Mouse (Mus musculus) embryonic facial prominence, embryonic 12.5 days (tissue): ENCODE data around the gene Btaf1. TPM values are rescaled to one million over a fixed set of nuclear protein-coding genes. Genes with fewer than 3 reads are reported as not detected.
A peak's percentile ranks its signal among the peaks of the same experiment; 100 is the strongest.

ENCODE experiments used
- ATAC-seq: fragments of 200-750 bp; cut with Nextera tagmentation; 2 replicates; pipeline ENCODE4 v1.8.0; 2017; ENCODE audit not compliant: insufficient number of reproducible peaks, insufficient read depth, low FRiP score, low TSS enrichment
- H3K27ac ChIP-seq: fragments of 300-500 bp; sonication (generic); 2 replicates; pipeline ENCODE4 v1.5.1; 2016; ENCODE audit warnings: mild to moderate bottlenecking
- H3K27me3 ChIP-seq: fragments of 300-500 bp; sonication (generic); 2 replicates; pipeline ENCODE4 v1.6.1; 2016; ENCODE audit warnings: mild to moderate bottlenecking, moderate library complexity
- H3K36me3 ChIP-seq: fragments of 300-500 bp; sonication (generic); 2 replicates; pipeline ENCODE4 v1.6.1; 2016; ENCODE audit warnings: mild to moderate bottlenecking
- H3K4me1 ChIP-seq: fragments of 300-500 bp; sonication (generic); 2 replicates; pipeline ENCODE4 v1.6.1; 2016
- H3K4me2 ChIP-seq: fragments of 300-500 bp; sonication (generic); replicated peaks from 2 replicates; pipeline ENCODE4 v1.6.1; 2016; ENCODE audit warnings: mild to moderate bottlenecking, moderate library complexity
- H3K4me3 ChIP-seq: fragments of 300-500 bp; sonication (generic); 2 replicates; pipeline ENCODE4 v1.5.1; 2016; ENCODE audit warnings: mild to moderate bottlenecking
- H3K9ac ChIP-seq: fragments of 300-500 bp; sonication (generic); 2 replicates; pipeline ENCODE4 v1.6.1; 2016; ENCODE audit warnings: mild to moderate bottlenecking, moderate library complexity
- H3K9me3 ChIP-seq: fragments of 300-500 bp; sonication (generic); 2 replicates; pipeline ENCODE4 v1.6.1; 2016; ENCODE audit warnings: mild to moderate bottlenecking, moderate library complexity
- WGBS: fragments of 180-500 bp; shearing (Covaris S2); methylation state at CpG from one replicate; pipeline ENCODE4 v1.1.7; 2016; 5-methylcytosine and 5-hydroxymethylcytosine counted together
- polyA plus RNA-seq: library from polyadenylated mRNA; unstranded; fragments of >200 nt; fragmentation: Nextera tagmentation; extraction: Ambion mirVana; gene quantifications from 2 replicates; pipeline ENCODE4 v1.2.1, GENCODE M21; 2016

Btaf1 gene
- 15.4 and 16.0 TPM in 2 replicates for polyA plus RNA-seq

DNA sequence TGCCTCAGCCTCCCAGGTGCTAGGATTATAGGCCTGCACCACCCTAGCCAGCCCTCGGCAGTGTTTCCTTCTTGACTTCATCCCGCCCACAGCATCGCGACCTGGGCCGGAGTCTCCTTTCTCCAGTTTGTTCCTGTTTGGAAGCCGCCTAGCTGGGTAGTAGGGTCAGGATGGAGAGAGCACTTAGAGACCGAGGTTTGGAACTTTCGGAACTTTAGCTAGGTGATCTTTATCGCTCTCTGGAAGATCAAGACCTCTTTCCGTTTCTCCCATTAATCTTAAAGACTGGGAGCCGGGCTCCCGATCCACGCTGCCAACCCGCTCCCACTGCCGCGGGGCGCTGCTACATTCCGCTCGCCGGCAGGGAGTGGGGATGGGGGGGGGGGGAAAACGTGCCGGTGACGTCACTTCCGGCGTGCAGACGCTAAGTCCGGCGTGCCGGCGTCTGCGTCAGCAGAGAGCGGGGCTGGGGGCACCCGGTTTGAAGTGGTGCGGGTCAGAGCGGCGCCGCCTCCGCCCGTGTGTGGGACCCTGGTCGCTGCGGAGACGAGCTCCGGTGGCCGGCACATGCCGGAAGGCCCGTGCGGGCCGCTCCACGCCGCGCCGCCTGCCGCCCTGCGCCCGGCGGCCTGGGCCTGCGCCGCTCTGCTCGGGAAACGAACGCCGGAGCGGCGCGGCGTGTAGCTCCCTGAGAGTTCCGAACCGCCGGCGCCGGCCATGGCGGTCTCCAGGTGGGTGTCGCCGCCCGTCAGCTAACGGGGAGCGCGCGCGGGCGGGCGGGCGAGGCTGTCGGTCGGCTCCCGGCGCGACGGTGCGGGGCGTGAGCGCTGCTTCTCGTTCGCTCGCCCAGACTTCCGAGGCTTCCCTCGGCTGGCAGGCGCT lies at the start of gene Btaf1:
Gene Btaf1, plus strand, starts transcription at position 409 of the 882 bp plus-strand sequence.
- H3K4me2 ChIP-seq = peak within 1 kb of the TSS; percentile 63
- H3K9me3 ChIP-seq = no peaks in the 10 kb centered on the region
- H3K9ac ChIP-seq = peak within 1 kb of the TSS; percentile 93
- peak within 1 kb of the TSS; percentile 90 for H3K4me3 ChIP-seq
- WGBS = under 1% methylated on average over 91 of the region's 98 CpGs
- H3K27ac ChIP-seq = peak within 1 kb of the TSS; percentile 95
- no peaks in the 10 kb centered on the region for H3K36me3 ChIP-seq
- no peaks in the 10 kb centered on the region for H3K27me3 ChIP-seq
- ATAC-seq = peak; percentile 95
- peaks cover 9% of the 10 kb centered on the region; the same call in 1 of the 2 replicates for H3K4me1 ChIP-seq

- Histone ChIP-seq H3K36me3 (peaks cover 84% of the 10 kb centered on the region), H3K9ac (no peak overlapping the region), H3K27me3 (no peaks in the 10 kb centered on the region), H3K4me3 (no peak overlapping the region), H3K9me3 (no peaks in the 10 kb centered on the region), H3K4me2 (no peak overlapping the region), H3K4me1 (no peaks in the 10 kb centered on the region), H3K27ac (no peak overlapping the region)
- no peak for ATAC-seq
Measured at GRCm38 (mm10) chr19:36877329-36877728, 48.5 kb upstream of the Btaf1 start.

- no peak overlapping the region for H3K4me2 ChIP-seq
- no peak for ATAC-seq
- no peaks in the 10 kb centered on the region for H3K9me3 ChIP-seq
- 78% methylated on average over 11 of the region's 11 CpGs for WGBS
- H3K9ac ChIP-seq = no peak overlapping the region
- peaks cover 86% of the 10 kb centered on the region for H3K36me3 ChIP-seq
- no peaks in the 10 kb centered on the region for H3K27me3 ChIP-seq
- no peaks in the 10 kb centered on the region for H3K4me1 ChIP-seq
- H3K4me3 ChIP-seq = no peak overlapping the region
- no peak overlapping the region for H3K27ac ChIP-seq
Measured at GRCm38 (mm10) chr19:36878743-36879495, 47.0 kb upstream of the Btaf1 start.

DNA sequence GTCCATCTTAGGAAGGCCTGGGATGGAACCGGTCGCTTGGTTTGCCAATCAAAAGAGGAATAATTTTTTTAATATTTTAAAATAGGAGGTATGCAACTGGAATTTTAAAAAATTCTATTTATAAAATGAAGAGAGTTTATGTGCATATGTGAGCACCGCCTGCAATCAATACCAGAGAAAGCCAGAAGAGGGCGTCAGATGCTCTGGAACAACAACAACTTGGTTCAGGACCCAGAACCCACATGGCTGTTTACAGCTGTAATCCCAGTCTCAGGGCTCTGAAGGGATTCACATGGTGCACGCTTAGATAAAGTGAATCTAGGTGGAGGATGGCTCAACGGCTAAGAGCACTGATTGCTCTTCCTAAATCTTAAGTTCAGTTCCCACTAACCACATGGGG lies 42.8 kb upstream of the Btaf1 start:
- Histone ChIP-seq H3K4me3 (no peak overlapping the region), H3K4me2 (no peak overlapping the region), H3K9ac (no peak overlapping the region), H3K27ac (no peak overlapping the region), H3K4me1 (no peaks in the 10 kb centered on the region), H3K27me3 (no peaks in the 10 kb centered on the region), H3K9me3 (no peaks in the 10 kb centered on the region), H3K36me3 (peaks cover 84% of the 10 kb centered on the region)
- WGBS = 82% methylated on average over 6 of the region's 6 CpGs
- no peak for ATAC-seq

- Histone ChIP-seq H3K27ac (no peak overlapping the region), H3K9ac (no peak overlapping the region), H3K36me3 (peaks cover 89% of the 10 kb centered on the region), H3K4me2 (no peak overlapping the region), H3K4me3 (no peak overlapping the region), H3K4me1 (no peaks in the 10 kb centered on the region), H3K27me3 (no peaks in the 10 kb centered on the region), H3K9me3 (no peaks in the 10 kb centered on the region)
- WGBS = 86% methylated on average over 2 of the region's 2 CpGs
- no peak for ATAC-seq
Measured at GRCm38 (mm10) chr19:36886316-36886715, 39.6 kb upstream of the Btaf1 start.

DNA sequence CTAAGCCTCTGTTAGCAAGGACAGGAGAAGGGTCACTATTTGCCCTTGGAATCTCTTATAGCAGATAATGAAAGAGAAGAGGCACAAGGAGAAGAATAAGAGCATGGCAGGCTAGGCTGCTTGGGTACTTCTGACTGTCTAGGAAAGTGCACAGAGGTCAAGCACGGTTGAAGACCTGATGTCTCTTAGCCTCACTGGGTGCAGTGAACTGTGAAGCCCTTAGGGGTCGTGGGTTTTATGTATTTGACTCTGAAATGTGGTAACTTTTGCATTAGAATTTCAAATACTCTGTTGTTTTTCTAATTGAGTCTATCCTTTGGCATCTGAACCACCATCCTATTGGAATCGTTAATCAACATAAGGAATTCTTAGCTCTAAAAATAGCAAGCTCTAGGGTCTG lies 38.2 kb upstream of the Btaf1 start:
- no peak overlapping the region for H3K9ac ChIP-seq
- ATAC-seq = no peak
- 77% methylated on average over 3 of the region's 3 CpGs for WGBS
- H3K4me3 ChIP-seq = no peak overlapping the region
- H3K4me1 ChIP-seq = no peaks in the 10 kb centered on the region
- H3K4me2 ChIP-seq = no peak overlapping the region
- H3K27me3 ChIP-seq = no peaks in the 10 kb centered on the region
- no peaks in the 10 kb centered on the region for H3K9me3 ChIP-seq
- H3K36me3 ChIP-seq = peaks cover 86% of the 10 kb centered on the region
- no peak overlapping the region for H3K27ac ChIP-seq

DNA sequence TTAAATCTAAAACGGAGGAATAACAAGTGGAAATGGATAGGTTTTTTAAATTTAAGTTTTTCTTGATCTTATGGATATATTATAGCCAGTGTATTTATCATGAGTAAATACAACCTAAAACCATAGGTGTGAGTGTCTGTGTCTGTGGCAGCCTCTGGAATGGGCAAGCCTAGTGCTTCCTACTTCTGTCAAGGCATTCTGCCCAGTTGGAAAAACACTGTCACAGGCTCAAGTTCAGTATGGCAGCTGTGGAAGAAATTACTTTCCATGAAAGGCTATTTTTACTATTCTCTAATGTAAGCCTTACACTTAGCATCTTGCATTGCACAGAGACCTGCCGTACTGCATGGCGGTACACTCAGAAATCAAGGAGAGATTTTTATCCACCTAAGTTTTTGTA lies 34.1 kb upstream of the Btaf1 start:
- WGBS = 91% methylated on average over 3 of the region's 3 CpGs
- ATAC-seq = no peak

GRCm38 (mm10) chr19:36896791-36897569 lies 28.9 kb upstream of the Btaf1 start:
- Histone ChIP-seq H3K4me3 (no peak overlapping the region), H3K9me3 (no peaks in the 10 kb centered on the region), H3K4me2 (no peak overlapping the region), H3K27ac (peak overlapping the region; percentile 46; the same call in 1 of the 2 replicates), H3K4me1 (no peaks in the 10 kb centered on the region), H3K27me3 (no peaks in the 10 kb centered on the region), H3K36me3 (peaks cover 19% of the 10 kb centered on the region), H3K9ac (no peak overlapping the region)
- ATAC-seq = peak; percentile 50; the same call in 1 of the 2 replicates
- WGBS = 18% methylated on average over 10 of the region's 10 CpGs

More for the DNA sequence above, 34.1 kb upstream of the Btaf1 start:
- Histone ChIP-seq H3K4me3 (no peak overlapping the region), H3K27me3 (no peaks in the 10 kb centered on the region), H3K9me3 (no peaks in the 10 kb centered on the region), H3K27ac (no peak overlapping the region), H3K9ac (no peak overlapping the region), H3K4me2 (no peak overlapping the region), H3K4me1 (no peaks in the 10 kb centered on the region), H3K36me3 (peaks cover 65% of the 10 kb centered on the region)

DNA sequence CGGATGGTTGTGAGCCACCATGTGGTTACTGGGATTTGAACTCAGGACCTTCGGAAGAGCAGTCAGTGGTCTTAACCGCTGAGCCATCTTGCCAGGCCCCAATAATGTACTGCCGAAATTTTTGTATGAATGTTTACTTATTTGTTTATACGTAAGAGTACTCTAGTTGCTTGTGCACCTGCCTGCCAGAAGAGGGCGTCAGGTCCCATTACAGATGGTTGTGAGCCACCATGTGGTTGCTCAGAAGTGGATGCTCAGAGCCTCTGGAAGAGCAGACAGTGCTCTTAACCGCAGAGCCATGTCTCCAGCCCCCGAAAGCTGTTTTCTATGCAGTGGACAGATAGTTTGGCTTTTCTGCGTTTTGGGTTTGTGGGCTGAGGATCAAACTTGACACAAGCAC lies 28.1 kb upstream of the Btaf1 start:
- WGBS = 43% methylated on average over 9 of the region's 9 CpGs
- no peak overlapping the region for H3K9ac ChIP-seq
- H3K4me1 ChIP-seq = no peaks in the 10 kb centered on the region
- no peaks in the 10 kb centered on the region for H3K27me3 ChIP-seq
- peaks cover 15% of the 10 kb centered on the region for H3K36me3 ChIP-seq
- H3K9me3 ChIP-seq = no peaks in the 10 kb centered on the region
- H3K4me2 ChIP-seq = no peak overlapping the region
- no peak overlapping the region for H3K27ac ChIP-seq
- ATAC-seq = no peak
- H3K4me3 ChIP-seq = no peak overlapping the region

DNA sequence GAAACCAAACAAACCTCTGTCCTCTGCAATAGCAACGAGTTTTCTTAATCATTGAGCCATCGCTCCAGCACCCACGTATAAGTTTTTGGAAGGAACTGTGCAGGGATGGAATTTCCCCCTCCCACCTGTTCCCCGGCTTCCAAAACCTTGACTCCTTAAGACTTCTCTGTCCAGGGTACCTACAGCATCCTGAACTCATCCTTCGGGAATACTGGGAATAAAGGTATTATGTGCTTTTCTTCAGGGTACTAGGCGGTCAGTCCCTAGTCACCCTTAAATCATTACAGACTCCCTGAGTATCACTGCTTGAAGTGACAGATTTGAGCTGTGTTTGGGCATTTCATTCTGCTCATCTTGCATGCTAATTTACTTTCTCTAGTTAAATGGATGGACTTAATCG lies 22.5 kb upstream of the Btaf1 start:
- Histone ChIP-seq H3K27ac (no peak overlapping the region), H3K9me3 (no peaks in the 10 kb centered on the region), H3K27me3 (no peaks in the 10 kb centered on the region), H3K4me1 (no peaks in the 10 kb centered on the region), H3K9ac (no peak overlapping the region), H3K4me2 (peak overlapping the region; percentile 85; the same call in 1 of the 2 replicates), H3K36me3 (no peaks in the 10 kb centered on the region), H3K4me3 (peak overlapping the region; percentile 52; the same call in 1 of the 2 replicates)
- no peak for ATAC-seq
- WGBS = 33% methylated on average over 7 of the region's 7 CpGs

- peak overlapping the region; percentile 66 for H3K9ac ChIP-seq
- 2% methylated on average over 41 of the region's 41 CpGs for WGBS
- peak overlapping the region; percentile 85 for H3K4me2 ChIP-seq
- peak overlapping the region; percentile 52 for H3K4me3 ChIP-seq
- peak overlapping the region; percentile 54 for H3K27ac ChIP-seq
- no peaks in the 10 kb centered on the region for H3K9me3 ChIP-seq
- no peaks in the 10 kb centered on the region for H3K27me3 ChIP-seq
- peak; percentile 87 for ATAC-seq
- no peaks in the 10 kb centered on the region for H3K36me3 ChIP-seq
- no peaks in the 10 kb centered on the region for H3K4me1 ChIP-seq
Measured at GRCm38 (mm10) chr19:36904211-36905007, 21.5 kb upstream of the Btaf1 start.
